Mouse (Mus musculus): ENCODE measurements around the gene Ahcyl2.
"Not testable (repeated sequence)": the region's sequence is repeated elsewhere in the genome, so short reads cannot be mapped to it uniquely, and the experiment has no call there.

Ahcyl2 gene

DNA sequence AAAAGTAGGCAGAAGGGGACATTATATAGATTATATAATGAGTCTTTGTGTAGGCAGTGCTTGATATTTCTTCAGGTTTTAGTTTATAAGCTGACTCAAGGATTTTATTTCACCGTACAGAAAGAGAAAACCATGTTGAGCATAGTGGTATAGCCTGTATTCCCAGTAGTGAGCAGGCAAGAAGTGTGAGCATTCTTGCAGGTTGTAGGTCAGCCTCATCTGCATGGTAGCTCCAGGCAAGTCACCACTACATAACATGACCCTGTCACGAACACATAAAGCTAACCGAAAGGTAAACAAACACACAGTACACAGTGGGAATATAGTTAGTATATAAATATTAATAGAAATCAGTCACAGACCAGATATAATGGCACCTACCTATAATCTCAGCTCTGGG lies 47.2 kb downstream of the Ahcyl2 start:
- DNase-seq (ENCODE audit: low spot score in 2 of 2): no peak

DNA sequence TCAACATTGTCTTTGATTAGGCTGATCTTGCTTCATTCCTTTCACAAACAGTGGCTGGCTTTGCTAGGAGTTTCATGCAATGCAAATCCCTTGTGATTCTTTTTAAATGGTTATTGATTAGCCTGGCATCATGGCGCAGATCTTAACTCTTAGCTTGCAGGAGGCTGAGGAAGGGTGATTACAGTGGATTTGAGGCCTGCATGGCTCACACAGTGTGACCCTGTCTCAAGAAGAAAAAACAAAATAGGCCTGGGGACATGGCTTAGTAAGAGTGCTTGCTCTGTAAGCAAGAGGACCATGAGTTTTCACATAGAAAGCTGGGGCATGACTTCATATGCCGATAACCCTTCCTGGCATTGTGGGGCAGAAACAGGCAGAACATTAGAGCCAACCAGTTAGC lies 47.8 kb downstream of the Ahcyl2 start:
- DNase-seq (ENCODE audit: low spot score in 2 of 2): no peak

DNA sequence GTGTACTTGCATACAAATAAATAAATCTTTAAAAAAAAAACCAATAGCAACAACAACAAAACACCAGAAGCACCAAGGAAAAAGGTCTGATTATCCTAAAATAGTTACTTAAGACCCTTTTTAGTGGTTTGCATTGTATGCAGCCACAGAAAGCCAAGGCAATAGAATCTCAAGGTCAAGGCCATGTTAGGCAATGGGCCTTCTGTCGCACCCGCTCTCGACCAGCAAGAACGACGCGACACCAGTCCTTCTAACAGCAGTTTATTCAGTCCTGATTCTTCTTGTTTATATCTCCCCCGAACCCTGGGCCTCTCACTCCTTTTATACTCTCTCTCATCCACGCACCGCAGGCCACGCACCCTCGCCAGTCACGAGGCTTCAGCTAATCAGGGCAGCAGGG lies 48.6 kb downstream of the Ahcyl2 start:
- not testable (repeated sequence) for DNase-seq (ENCODE audit: low spot score in 2 of 2)

DNA sequence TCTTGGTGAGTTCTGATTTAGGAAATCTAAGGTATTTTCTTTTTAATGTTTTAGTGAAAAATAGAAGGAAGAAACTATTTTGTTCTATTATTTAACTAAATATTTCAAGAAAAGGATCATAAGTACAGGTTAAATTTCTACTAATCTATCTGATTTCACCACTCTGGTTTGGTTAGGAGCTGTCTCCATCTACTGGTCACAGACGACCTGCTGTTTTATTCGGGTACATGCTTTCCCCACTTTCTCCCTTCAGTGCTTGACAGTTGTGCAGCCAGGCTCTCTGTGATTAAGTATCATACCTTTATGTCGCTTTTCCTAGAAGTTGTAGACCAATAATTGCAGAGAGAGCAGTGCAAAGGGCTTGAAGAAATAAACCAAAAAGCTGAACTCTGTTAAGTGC lies 51.5 kb downstream of the Ahcyl2 start:
- DNase-seq (ENCODE audit: low spot score in 2 of 2): peak in 1 of 2 experiments; percentile 54

DNA sequence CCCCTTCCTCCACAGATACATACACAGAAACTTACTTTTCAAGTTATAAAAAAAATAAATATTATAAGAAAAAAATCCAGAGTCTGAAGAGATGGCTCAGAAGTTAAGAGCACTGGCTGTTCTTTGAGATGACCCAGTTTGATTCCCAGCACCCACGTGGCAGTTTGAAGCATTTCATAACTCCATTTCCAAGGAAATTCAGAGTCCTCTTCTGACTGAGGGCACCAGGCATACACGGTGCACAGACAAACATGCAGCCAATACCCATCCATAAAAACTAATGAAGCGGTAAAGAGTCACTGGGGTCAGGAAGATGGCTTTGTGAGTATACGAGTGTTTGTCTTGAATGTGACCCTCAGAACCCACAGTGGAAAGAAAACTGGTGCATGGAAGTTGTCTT lies 52.5 kb downstream of the Ahcyl2 start:
- no peak for DNase-seq (ENCODE audit: low spot score in 2 of 2)

DNA sequence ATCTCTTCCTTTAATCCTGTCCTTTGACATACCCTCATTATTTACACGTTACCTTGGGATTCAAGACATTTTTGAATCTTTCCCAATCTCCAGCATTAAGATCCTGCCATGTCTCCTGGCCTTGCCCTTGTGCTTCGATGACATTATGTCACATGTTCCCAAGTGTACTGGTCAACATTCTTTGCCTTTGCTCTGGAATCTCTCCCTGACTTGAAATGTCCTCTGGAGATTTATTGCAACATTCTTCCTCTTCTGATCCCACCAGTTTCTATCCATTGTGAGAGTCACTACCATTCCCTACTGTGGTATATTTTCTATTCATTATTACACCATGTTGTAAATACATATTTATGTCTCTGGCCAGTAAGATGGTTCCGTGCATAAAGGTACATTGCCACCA lies 53.1 kb downstream of the Ahcyl2 start:
- DNase-seq (ENCODE audit: low spot score in 2 of 2): no peak

DNA sequence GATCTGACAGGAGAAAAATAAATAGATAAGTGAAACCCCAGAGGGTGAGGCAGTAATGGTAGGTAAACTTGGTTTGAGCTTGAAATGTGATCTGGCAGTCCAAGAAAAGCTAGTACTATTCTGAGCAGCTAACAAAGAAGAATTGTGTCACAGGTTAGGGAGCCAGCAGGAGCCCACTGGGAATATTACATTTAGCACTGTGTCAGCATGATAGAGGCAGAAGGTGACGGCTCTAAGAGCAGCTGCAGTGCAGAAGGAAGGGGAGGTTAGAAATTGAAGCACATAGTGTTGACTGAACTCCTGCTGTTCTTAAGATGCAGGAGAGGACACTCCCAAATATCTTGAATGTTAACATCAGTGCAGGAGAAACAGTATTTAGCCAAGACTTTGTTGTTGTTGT lies 54.0 kb downstream of the Ahcyl2 start:
- no peak for DNase-seq (ENCODE audit: low spot score in 2 of 2)

DNA sequence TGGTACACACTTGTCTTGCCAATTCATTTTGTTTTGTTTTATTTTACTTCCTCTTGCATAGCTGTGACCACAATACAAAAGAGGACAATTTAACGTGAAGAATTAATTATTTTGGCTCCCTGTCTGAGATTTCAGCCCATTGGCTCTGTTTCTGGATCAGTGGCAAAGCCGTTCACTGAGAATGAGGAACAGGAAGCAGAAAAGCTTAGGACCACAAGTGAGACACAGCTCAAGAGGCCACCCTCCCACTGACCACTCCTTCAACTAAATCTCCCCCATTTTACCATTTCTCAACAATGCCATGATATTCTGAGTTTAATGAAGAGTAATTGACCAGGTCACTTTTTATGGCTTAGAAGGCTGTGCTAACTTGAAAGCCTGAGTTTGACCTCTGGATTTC lies 57.5 kb downstream of the Ahcyl2 start:
- no peak for DNase-seq (ENCODE audit: low spot score in 2 of 2)

DNA sequence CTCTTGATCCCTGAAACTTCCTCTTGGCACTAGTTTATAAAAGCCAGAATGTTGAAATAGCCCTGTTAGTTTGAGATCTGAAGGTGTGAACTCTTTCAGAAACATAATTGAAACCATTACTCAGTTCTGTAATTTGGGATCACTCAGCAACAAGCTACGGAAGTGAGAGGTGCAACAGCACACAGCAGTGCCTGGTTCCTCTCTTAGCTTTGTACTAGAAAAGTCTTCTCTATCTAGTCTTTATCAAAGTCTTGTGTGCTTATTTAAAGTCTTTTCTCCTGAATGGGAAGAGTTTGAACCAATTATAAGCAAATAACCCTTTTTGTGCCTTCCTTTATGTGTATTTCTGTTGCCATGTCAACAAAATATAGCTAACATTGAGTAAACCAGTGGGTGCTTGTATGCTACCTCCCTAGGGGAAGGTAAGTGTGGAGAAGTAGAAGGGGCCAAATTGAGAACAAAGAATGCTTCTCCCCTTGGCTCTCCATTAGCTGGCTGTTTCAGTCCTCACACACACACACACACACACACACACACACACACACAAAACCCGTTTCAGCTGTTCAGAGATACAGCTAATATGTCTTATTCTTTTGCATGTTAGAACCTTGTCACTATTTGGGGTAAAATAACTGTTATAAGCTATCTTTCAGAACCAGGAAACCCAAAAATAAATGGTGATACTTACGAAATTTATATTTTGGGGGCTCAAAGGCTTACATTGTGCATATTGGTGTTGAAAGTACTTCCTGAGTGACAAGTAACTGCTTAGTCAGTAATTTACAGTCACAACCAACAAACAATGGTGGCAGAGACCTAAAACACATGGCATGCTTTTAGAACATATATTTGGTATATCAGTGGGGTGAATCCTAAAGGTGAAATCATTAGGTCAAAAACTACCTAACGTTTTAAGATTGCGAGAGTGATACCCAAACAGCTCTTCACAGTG lies 59.8 kb downstream of the Ahcyl2 start:
- no peak for DNase-seq (ENCODE audit: low spot score in 2 of 2)

DNA sequence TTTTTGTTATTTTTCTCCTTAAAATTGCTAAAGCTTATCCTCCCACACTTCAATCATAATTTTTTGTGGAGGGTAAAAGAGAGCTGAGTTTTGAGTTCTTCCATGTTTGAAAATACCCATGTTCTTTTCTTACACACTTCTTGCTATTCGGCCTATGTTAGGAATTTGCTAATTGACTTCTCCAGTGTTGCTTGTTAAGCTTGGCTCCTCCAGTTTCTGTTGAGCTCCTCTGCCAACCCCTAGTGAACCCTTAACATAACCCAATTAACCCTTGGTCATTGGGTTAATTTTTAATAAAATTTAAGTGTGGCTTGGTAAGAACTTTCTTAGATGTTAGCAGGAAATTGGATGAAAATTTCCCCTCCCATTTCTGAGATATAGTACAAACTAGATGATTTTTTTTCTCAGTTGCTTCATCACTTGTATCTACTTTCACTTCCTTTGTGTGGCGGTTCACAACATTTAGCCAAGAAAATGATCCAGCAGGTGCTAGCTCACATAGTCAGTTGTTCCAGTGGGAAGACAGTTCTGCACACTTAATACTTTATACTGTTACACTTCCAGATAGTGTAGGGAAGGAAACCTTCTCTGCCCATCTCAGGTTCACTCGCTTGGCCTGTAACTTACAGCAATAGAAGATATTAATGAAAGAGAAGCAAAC lies 60.9 kb downstream of the Ahcyl2 start:
- no peak for DNase-seq (ENCODE audit: low spot score in 2 of 2)

DNA sequence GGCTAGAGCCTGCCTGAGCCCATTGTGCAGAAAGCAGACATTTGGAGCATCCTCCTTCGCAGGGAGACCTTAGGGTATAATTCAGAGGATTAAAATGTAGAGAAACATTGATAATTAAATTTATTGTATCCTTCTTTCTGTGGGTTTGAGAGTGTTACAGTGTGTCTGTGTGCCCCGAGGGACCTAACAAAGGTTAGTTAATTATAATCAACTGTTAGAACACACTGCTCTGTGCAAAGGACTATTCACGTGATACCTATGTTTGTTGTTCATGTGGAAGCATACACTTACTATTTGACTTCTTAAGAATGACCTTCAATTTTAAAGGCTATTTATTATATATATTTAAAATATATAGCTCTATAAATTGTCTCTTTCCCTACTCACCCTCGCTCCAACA lies 64.5 kb downstream of the Ahcyl2 start:
- DNase-seq (ENCODE audit: low spot score in 2 of 2): no peak

DNA sequence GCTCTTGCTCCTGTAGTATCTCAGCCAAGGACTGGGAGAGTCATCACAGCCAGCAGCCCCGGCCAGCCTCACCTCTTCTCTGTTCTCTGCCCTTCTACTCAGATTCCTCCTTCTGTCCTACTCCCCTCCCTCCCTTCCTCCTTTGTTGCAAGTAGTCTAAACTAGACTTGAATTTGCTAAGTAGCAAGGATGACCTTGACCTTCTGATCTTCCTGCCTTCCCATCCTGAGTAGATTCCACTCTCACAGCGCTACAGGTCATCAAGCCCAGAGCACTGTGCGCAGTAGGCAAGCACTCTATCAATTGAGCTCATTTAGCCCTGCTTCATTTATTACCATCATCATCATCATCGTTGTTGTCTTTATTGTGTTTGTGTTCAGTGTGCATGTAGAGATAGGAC lies 65.3 kb downstream of the Ahcyl2 start:
- no peak for DNase-seq (ENCODE audit: low spot score in 2 of 2)

DNA sequence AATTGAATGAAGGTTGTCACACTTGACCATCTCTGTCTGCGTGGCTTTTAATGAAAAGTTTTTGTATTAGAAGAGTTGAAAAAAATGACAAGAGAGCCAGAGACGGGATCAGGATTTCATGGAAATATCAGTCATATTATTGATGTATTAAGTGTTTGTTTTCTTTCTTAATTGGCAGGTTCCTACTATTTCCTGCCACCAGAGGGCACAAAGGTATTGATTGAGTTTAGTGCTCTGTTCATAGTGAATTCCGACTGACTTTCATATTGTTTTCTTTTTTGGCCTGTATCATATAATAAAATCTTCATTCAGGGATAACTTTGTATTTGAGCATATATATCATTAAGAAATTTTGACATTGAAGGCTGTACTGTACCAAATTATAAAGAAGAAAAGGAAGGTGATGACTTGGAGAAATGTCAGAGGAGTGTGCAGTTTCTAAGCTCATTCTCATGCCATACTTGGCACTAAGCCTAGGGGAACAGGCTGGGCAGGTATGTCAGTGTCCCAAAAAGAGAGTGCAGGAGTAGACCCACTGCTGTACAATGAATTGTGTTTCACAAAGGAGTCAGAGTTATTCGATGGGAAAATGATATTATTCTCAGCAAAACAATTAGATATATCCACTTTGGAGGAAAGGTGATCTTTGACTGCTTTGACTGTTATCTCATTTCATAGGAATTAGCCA lies 65.9 kb downstream of the Ahcyl2 start:
- DNase-seq (ENCODE audit: low spot score in 2 of 2): no peak

DNA sequence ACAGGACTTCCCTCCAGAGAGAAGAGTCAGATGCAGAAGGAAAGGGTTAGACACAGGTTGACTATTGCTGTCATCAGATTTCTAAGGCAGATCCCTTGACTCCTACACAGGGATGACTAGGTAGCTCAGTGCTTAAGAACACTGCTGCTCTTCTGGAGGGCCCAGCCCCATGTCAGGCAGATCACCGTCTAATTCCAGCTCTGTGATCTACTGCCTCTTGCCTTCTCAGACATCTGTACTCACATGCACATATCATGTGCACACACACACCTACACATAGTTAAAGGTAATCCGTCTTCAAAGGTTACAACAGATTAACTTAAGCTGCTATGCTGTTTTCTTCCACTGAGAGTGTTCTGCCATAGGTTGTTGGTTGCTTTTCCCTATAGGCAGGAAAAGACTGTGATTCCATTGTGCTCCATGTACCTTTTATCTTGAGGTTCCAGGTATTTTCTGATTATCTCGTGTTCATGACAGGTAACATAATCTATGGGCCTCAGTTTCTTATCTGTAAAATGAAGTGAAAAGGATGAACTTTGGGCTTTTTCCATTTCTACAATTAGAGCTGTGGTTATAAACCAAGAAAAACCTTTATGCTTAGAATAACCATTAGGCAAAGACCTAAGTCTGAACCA lies 67.8 kb downstream of the Ahcyl2 start:
- DNase-seq (ENCODE audit: low spot score in 2 of 2): no peak

DNA sequence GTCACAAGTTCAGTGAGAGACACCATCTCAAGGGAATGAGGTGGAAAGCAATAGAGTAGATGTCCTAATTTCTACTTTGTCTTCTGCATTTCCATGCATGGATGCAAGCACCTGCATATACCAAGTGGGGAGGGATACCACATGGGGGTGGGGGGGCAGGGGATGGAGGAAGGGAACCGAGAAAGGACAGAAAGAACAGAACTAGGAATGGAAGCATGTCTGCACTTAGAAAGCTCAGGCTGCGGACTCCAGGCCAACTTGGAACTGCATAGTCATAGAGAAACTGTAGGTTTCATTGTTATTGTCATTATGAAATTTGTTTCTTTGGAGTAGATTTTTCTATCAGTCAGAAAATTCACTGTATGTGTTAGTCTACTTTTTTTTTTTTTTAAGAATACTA lies 69.8 kb downstream of the Ahcyl2 start:
- no peak for DNase-seq (ENCODE audit: low spot score in 2 of 2)

DNA sequence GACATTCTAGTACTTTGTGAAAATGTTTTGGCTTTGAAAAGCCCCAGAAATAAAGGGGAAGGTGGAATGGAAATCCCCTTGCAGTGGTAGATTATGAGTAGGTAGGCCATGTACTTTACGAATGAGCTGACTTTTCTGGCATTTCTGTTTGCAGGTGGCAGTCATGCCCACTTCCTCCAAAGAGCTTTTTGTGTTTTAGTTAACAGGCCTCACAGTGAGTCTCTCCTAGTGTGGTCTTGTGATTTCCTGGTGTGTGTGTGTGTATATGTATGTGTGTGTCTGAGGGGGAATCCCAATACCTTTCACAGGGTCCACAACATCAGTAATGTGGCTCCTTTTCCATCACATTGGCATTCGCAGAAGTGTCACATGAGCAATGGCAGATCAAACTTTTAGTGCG lies 70.7 kb downstream of the Ahcyl2 start:
- no peak for DNase-seq (ENCODE audit: low spot score in 2 of 2)

DNA sequence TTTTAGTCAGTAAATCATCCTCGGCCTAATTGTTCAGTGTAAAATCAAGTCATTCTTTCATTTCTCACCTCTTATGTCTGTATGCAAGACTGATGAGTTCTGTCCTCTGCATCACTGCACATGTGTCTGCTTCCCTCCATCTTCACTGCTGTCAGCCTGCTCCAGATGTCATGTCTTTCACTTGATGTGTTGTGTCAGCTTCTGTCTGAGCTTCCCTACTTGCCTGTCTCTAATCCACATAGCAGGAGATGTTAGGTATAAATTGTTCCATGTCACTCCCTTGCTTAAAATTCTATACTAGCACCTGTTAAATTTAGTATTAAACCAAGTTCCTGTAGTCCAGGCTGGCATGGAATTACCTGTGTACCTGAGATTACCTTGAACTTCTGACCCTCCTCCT lies 72.2 kb downstream of the Ahcyl2 start:
- DNase-seq (ENCODE audit: low spot score in 2 of 2): no peak

DNA sequence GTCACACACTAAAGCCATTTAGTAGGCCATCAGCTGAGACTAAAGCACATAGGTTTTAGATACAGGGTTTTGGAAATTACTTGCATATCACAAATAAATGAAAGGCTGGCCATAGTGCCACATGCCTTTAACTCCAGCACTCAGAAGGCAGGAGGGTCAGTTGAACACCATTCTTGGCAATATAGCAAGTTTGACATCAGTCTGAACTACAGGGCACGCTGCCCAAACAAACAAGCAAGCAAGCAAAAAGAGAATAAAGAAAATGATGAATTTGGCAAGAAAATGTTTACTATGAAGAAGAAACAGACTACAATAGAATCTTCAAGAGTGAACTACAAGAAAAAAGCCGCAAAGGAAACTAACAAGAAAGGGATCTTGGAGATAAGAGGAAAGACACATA lies 73.7 kb downstream of the Ahcyl2 start:
- DNase-seq (ENCODE audit: low spot score in 2 of 2): no peak

DNA sequence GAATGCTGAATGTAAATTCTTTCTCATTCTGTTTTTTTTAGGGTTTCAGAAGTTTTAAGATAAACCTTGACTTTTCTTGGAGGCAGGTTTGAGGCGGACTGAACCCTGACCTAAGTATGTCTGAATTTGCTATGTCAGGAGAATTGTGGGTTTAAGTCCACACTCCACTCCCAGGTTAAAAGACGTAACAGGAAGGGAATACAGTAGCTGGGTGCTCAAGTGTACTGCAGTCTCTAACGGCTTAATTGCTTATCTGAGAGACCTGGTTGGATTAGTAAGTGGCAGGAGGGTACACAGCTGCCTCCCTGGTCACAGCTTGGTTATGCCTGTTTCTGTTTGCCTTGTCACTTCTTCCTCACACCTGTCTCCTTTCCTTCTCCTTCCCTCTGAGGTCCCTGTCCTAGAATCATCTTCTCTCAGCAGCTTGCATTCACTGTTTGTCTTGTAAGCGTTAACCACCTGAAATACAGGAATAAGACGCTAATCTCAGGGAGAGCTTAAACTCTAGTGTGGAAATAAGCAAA lies 79.9 kb downstream of the Ahcyl2 start:
- DNase-seq (ENCODE audit: low spot score in 2 of 2): no peak

DNA sequence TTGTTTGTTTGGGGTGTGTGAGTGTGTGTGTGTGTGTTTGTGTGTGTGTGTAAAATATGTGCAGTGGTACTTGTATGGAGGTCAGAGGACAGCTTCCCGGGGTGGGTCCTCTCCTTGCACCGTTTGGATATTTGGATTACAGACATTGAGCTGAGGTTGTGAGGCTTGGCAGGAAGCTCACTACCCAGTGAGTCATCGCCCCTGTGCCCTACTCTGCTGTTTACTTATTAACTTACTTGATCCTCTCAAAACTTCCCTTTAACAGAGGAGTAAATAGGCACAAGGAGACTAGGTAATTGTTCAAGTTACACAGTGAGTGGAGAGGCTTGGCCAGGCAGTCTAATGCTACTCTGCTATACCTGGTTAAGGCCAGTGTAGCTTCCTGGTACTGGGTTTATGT lies 81.0 kb downstream of the Ahcyl2 start:
- DNase-seq (ENCODE audit: low spot score in 2 of 2): no peak

DNA sequence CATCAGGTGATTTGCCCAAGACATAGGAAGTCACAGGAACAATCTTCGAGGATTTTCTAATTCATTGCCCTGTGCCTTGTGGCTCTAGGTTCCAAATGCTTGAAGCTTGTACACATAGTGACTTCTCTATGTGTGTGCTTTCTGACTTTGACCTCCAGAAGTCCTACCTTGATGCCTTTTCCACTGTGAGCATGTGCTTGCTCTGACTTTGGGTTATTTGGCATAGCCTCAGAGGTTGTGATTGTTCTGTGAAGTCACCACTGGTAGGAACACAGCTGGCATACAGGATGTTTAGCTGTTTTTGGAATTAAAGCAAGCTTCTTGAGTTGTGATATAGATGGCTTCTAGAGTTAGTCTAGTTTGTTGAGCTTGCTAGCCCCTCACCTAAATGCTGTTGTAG lies 82.3 kb downstream of the Ahcyl2 start:
- DNase-seq (ENCODE audit: low spot score in 2 of 2): no peak

DNA sequence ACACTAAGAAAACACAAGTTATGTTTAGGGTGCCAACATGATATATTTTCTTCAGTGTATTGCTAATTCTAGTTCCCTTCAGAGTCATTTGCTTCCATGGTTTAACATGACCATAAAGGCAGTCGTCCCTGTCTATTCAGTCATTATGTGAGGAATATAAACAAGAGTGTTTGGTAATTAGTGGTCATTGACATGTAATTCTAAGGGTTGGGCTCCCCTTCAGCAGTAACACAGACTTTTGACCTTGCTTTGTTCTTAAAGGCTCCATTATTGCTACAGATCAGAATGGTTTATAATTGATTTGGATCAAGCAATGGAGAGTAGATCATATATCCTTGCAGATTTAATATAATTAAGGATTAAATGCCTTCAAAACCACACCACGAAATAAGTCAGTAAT lies 82.9 kb downstream of the Ahcyl2 start:
- DNase-seq (ENCODE audit: low spot score in 2 of 2): no peak
